38 mouse cellular contexts compared by ENCODE assay signal in the genomic region with DNA sequence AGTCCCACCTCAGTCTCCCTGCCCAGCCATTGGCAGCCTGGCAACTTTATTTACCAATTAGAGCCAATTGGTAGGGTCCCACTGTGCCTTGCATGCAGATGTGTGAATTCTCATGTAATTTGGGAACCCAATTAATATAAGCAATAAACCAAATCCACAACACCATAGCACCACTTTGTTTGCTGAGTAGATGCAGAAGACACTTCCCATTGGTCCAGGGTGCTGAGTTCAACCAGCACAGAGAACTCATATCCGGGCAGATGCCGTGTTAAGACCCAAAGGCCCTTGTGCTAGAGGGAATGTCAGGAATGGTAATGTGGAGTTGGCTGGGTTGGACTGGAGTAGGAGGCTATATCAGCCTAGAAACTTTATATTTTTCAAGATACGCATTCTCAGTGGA. TPM values are rescaled to one million over a fixed set of nuclear protein-coding genes. Genes with fewer than 3 reads are reported as not detected.
"Had no signal": no experiment of that assay in that cellular context is flagged by ENCODE, and none has a peak within 500 bp of the region (broad histone marks: within the 10 kb centered on the region; RNA-seq: fewer than 3 reads in every experiment).

No protein-coding gene starts in this region.

- H3K27me3 ChIP-seq: embryonic facial prominence, embryonic 12.5 days; embryonic facial prominence, embryonic 13.5 days; embryonic facial prominence, embryonic 15.5 days; forebrain, embryonic 12.5 days; forebrain, embryonic 15.5 days had no signal

- DNase-seq: cerebellum, adult 2 months; cerebellum, adult 8-10 months; cerebellum, adult 9-10 months; cerebellum, adult 9-11 months; cerebellum, postnatal 10 days; cerebellum, postnatal 25 days; cerebellum, postnatal 36 days; embryo, embryonic 11 days; forebrain, postnatal 0 days; gastrocnemius, adult 2 months; gastrocnemius, postnatal 10 days; gastrocnemius, postnatal 14 days; gastrocnemius, postnatal 25 days; gastrocnemius, postnatal 36 days; heart, adult 18-20 months; heart, adult 2 months had no signal

- H3K36me3 ChIP-seq: embryonic facial prominence, embryonic 13.5 days; embryonic facial prominence, embryonic 15.5 days; forebrain, embryonic 15.5 days had no signal

- H3K4me2 ChIP-seq: embryonic facial prominence, embryonic 12.5 days; embryonic facial prominence, embryonic 13.5 days; embryonic facial prominence, embryonic 15.5 days; forebrain, embryonic 12.5 days; forebrain, embryonic 13.5 days; forebrain, embryonic 15.5 days had no signal

- ATAC-seq: forebrain, embryonic 13.5 days; forebrain, embryonic 14.5 days; forebrain, embryonic 15.5 days; forebrain, embryonic 16.5 days; forebrain, postnatal 0 days had no signal

- H3K27ac ChIP-seq: embryonic facial prominence, embryonic 10.5 days; embryonic facial prominence, embryonic 12.5 days; embryonic facial prominence, embryonic 13.5 days; embryonic facial prominence, embryonic 15.5 days; forebrain, embryonic 10.5 days; forebrain, embryonic 12.5 days; forebrain, embryonic 13.5 days; forebrain, embryonic 15.5 days; gastrocnemius, adult 2 months; heart, adult 2 months had no signal

- H3K9ac ChIP-seq: embryonic facial prominence, embryonic 12.5 days; embryonic facial prominence, embryonic 13.5 days; embryonic facial prominence, embryonic 15.5 days; forebrain, embryonic 12.5 days; forebrain, embryonic 13.5 days; forebrain, embryonic 15.5 days; forebrain, postnatal 0 days had no signal

- H3K9me3 ChIP-seq: embryonic facial prominence, embryonic 10.5 days; embryonic facial prominence, embryonic 12.5 days; embryonic facial prominence, embryonic 13.5 days; embryonic facial prominence, embryonic 15.5 days; forebrain, embryonic 10.5 days; forebrain, embryonic 12.5 days; forebrain, embryonic 13.5 days; forebrain, embryonic 15.5 days had no signal

- H3K4me3 ChIP-seq: embryonic facial prominence, embryonic 10.5 days; embryonic facial prominence, embryonic 12.5 days; embryonic facial prominence, embryonic 13.5 days; embryonic facial prominence, embryonic 15.5 days; erythroblast, embryonic 14.5 days; forebrain, embryonic 10.5 days; forebrain, embryonic 12.5 days; forebrain, embryonic 13.5 days; forebrain, embryonic 15.5 days; gastrocnemius, adult 2 months; heart, adult 2 months had no signal

RNA-seq across cellular contexts. Expression of a gene that starts 19.7 kb away (rescaled TPM):
- total RNA-seq: gastrocnemius, adult 8-10 months; gastrocnemius, postnatal 25 days; gastrocnemius, postnatal 36 days had no signal
- polyA plus RNA-seq: erythroblast, embryonic 14.5 days had no signal

RNA-seq across cellular contexts. Expression of a gene that starts 22.4 kb away (rescaled TPM):
- total RNA-seq: forebrain, postnatal 0 days had no signal
- polyA plus RNA-seq: cerebellum, adult 2 months; cortical plate, adult 2 months; embryonic facial prominence, embryonic 10.5 days; embryonic facial prominence, embryonic 11.5 days; embryonic facial prominence, embryonic 12.5 days; forebrain, embryonic 10.5 days; forebrain, embryonic 11.5 days; forebrain, embryonic 12.5 days; forebrain, embryonic 13.5 days; forebrain, embryonic 14.5 days; forebrain, embryonic 16.5 days; forebrain, postnatal 0 days; frontal cortex, adult 2 months had no signal

RNA-seq across cellular contexts. Expression of a gene that starts 32.6 kb away (rescaled TPM):
- total RNA-seq: common myeloid progenitor, adult 5-6 weeks; forebrain, postnatal 0 days; gastrocnemius, adult 18-20 months; gastrocnemius, adult 2 months; gastrocnemius, adult 8-10 months; gastrocnemius, postnatal 10 days; gastrocnemius, postnatal 14 days; gastrocnemius, postnatal 25 days; gastrocnemius, postnatal 36 days; gastrocnemius, postnatal 4 days; granulocyte monocyte progenitor cell, adult 5-6 weeks; heart, adult 18-20 months; heart, adult 2 months had no signal
- polyA plus RNA-seq: cerebellum, adult 2 months; cortical plate, adult 2 months; embryonic facial prominence, embryonic 10.5 days; embryonic facial prominence, embryonic 11.5 days; embryonic facial prominence, embryonic 13.5 days; embryonic facial prominence, embryonic 14.5 days; embryonic facial prominence, embryonic 15.5 days; erythroblast, embryonic 14.5 days; forebrain, embryonic 10.5 days; forebrain, embryonic 11.5 days; forebrain, embryonic 12.5 days; forebrain, embryonic 13.5 days; forebrain, embryonic 14.5 days; forebrain, embryonic 15.5 days; forebrain, embryonic 16.5 days; forebrain, postnatal 0 days; frontal cortex, adult 2 months; gonadal fat pad, adult 2 months; heart, adult 2 months had no signal
